Mouse (Mus musculus) bone marrow, adult 2 months (tissue): Measurements from ENCODE around the gene Stambpl1.

ENCODE experiments used
- CTCF ChIP-seq: fragments of 200-500 bp; IDR thresholded peaks from 2 replicates; pipeline ENCODE4 v1.5.1; 2011; ENCODE audit warnings: low read length, control low read depth; ENCODE audit not compliant: control insufficient read depth, insufficient read depth
- POLR2A ChIP-seq: fragments of 200-500 bp; IDR thresholded peaks from 2 replicates; pipeline ENCODE4 v1.6.1; 2011; ENCODE audit warnings: low read depth, mild to moderate bottlenecking, control low read depth, low read length, borderline replicate concordance; ENCODE audit not compliant: control insufficient read depth

- TF ChIP-seq CTCF: no peak
- TF ChIP-seq POLR2A: no peak
Observed at GRCm38 (mm10) chr19:34171167-34171566, 20.9 kb upstream of the Stambpl1 start.
